Mouse (Mus musculus) adrenal gland, adult 8-10 months (tissue): ENCODE results near the gene Erp29. TPM values are rescaled to one million over a fixed set of nuclear protein-coding genes. Genes with fewer than 3 reads are reported as not detected.

Source experiments
- DNase-seq: peaks from one replicate; pipeline ENCODE4 v3.0.0; 2022
- total RNA-seq, 4 experiments: library from RNA; stranded (reverse); gene quantifications; 2 replicates each; pipeline ENCODE4 v1.2.4; 2022

Gene Erp29
- total RNA-seq, 4 experiments from 2014 or later, result 105 to 121 (median 115) TPM

DNA sequence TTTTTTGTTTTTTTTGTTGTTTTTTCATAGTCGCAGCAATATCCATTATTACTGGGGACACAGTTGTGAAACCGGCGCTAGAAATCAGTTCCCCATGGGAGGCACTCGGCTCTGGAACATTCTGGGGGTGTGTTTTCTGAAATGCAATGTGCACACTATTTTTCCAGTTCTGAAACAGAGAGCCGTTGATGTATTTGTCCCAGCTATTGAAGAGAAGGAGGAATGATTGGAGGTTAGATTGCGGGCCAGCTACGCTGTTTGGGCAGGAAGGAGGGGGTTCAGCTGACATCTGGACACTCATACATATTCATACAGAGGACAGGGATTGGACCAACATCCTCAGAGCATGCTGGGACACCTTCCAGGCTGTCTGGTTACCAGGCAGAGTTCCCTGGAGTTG is 63.2 kb downstream of the Erp29 start:
- no peak for DNase-seq

DNA sequence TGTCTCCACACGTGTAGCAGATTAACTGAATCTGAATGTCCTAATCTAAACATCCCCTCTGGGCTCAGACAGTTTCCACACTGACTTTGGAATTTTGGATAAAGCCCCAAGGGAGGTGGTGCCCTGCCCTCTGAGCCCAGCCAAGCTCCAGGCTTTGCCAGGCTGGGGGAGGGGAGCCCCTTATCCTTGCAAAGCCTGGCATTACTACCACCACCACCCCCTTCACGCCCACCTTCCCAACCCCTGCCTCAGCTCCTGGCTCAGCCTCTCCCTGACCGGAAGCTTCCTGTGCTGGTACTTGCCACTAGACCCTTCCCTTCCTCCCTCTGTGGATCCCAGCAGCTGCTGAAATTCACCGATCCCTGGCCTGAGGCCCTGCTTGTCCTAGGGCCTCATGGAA is 65.2 kb downstream of the Erp29 start:
- no peak for DNase-seq

DNA sequence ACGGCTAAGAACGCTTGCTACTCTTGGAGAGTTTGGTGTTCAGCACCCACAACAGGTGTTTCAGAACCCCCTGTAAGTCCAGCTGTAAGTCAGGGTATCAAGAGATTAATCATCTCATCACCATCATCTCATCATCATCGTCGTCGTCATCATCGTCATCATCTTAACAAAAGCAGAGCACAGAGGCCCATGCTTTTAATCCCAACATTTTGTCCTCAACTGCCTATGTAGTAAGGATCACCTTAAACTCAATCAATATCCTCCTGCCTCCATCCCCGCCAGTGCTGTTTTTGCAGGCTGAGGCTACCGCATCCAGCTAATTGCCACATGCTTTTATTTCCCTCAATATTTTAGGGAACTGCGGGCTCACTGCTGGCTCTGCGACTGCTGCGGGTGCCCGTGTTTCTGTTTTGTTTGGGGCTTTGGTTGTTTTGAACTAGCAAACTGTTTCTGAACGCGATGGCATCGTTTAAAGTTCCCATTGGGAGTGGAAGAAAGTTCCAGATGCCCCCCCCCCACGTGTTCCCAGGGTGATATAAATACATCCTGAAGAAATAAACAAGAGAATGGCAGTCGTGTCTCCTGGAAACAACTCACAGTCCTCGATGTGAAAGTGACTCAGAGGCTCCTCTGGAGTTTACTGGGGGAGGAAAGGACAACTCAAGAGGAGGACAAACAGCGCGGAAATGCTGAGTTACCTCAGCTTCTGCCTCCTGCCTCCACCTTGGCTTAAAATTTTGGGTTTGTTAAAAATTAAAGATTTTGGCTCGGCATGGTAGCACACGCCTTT is 66.0 kb downstream of the Erp29 start:
- no peak for DNase-seq

DNA sequence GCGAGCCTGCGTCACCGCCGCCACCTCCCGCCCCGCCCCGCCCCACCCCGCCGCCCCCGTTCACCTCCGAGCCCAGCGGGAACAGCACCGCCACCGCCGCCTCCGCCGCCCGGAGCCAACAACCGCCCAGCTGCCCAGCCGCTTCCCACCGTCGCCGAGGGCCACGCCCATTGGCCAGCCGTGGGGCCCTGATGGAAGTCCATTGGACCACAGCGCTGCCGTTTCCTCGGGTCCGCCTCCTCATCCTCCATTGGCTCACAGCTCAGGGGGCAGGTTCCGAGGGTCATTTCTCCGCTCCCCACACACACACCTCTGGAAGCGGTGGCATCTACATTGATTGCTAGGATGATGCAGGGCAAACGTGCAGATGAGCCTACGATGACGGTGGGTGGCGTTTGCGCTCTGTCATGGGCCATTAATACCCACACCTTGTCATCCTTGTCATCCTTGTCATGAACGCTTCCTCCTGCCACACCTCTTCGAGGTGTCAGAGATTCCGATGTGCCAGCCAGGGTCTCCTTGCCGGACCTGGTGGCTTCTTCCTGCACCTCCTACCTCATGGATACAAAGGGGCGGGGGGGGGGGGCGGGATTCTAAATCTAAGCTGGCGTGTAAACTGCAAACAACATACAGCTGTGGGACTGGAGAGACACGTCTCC is 66.7 kb downstream of the Erp29 start, which contains the start of gene Trafd1:
Trafd1 (minus strand) TSS at position 172 of the 659 bp plus-strand sequence.
- peak; percentile 95 for DNase-seq

DNA sequence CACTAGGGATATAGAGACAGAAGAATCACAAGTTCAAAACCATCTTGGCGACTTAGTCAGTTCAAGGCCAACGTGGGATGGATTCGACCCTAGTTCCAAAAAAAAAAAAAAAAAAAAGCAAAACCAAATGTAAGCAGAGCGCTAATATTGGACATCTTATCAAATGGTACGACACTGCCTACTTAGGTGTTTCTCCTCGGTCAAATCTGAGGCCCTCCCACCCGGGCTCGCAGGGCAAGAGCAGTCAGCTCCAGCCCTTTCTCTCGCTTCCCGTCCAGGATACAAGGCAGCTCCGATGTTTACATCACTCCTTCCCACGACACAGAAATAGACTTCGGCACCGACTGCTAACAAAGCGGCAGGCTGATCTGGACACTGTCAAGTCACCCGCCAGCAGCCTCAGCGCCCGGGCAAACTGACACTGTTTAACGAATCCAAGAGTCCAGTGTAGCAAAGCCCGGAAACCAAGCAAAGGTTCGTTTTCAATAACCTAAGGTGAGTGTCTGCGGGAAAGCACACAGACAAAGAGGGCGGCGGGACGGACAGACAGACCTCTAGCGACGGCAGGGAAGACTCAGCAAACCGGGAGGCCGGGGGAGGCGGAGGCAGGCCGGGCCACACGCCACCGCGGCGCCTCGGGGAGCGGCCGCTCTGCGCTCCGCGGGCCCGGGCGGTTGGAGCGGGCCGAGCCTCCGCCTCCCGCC is 67.4 kb downstream of the Erp29 start:
- DNase-seq, result no peak

DNA sequence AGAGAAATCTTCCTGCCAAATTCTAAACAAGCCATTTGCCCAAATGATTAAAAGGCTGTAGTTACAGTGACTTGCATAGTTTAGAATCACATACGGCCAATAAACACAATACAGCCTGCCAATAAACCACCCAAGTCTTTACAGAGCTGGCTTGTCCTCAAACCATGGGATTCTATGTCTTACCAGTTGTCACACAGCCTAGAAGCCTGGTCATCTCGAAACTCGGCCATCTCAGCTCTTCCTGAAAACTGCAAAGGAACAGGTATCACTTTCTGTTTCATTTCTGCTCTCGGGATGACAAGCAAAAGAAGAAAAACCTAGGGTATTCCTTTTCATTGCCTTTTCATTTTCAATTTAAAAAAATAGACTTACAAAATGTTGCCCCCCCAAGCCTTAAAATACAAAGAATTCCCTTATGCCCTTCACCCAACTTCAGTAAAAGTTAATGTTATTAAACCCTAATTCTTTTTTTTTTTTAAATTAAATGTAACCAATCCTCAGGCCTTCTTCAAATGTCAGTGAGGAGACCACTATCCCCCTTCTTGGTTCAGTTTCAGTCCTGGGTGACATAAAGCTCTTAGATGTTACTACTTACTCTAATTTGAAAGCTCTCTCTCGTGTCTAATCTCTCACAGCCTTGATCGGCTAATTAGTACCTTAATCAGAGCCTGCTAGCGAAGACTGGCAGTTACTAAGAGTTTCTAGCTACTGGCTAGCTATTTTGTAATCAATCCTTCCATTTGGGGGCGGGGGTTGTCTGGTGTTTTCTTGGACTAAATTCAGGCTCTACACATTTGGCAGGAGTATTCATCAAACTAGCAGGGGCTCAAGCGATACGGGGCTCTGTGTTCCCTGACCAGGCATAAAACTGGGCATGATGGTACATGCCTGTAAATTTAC is 68.2 kb downstream of the Erp29 start:
- no peak for DNase-seq

DNA sequence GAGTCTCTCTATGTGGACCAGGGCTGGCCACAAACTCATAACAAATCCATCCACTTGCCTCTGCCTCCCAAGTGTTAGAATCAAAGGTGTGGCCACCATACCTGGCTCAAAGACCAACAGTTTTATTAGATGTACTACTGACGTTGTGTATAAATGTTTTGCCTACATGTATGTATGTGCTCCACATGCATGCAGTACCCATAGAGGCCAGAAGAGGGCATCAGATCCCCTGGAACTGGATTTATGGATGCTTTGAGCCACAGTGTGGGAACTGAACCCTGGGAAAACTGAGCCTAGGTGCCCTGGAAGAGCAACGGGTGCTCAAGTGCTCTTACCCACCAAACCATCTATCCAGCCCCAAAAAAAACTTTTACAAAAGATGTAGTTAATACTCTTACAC is 71.6 kb downstream of the Erp29 start:
- DNase-seq, result no peak

DNA sequence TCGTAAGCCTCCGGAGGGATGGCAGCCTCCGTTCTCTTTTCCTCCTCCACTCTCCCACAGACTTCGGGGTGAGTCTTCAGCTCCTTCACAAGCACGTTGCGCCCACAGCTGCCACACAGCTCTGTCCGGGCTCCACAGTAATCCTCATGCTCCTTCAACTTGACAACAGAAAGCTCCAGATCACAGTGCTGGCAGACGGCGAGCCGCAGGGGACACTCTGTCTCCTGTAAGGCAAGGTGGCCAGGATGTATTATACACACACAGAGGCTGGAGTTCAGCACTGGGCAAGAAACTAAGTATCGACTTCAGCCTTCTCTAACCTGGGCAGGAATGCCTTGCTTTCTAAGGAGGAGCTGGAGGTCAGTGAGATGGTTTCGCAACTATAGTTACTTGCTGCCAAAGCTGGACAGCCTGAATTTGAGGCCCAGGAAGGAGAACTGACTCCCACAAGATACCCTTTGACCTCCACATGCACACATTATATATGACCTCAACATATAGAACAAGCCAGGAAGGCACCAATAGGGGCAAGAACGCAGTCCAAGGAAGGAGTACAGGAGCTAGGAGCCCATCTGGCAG is 73.5 kb downstream of the Erp29 start:
- no peak for DNase-seq

Other genes starting within 250 kb of the Erp29 start
- 1,000 to 10,000 TPM in 2 of 4 experiments, 100 to 1,000 TPM in 2; 908 to 1,162 (median 1,035) TPM for gene Rpl6, start 248.0 kb downstream of the Erp29 start, total RNA-seq
- 10 to 100 TPM; 22.7 to 39.2 (median 29.1) TPM for gene Hectd4, start 232.3 kb downstream of the Erp29 start, total RNA-seq
- gene Trafd1, start 66.9 kb downstream of the Erp29 start, total RNA-seq, result 10 to 100 TPM; 37.0 to 67.7 (median 52.0) TPM
- 10 to 100 TPM; 33.4 to 40.0 (median 35.9) TPM for gene Naa25, start 54.6 kb downstream of the Erp29 start, total RNA-seq
- 1 to 10 TPM; 3.2 to 7.3 (median 4.5) TPM for gene Tmem116, start 613 bp downstream of the Erp29 start, total RNA-seq
- gene Adam1b, start 50.9 kb upstream of the Erp29 start, total RNA-seq, result under 1 TPM in 2 of 4 experiments, not detected in 2; 0.12 to 0.16 TPM
- gene Adam1a, start 93.0 kb upstream of the Erp29 start, total RNA-seq, result 10 to 100 TPM in 2 of 4 experiments, 1 to 10 TPM in 2; 4.6 to 15.8 (median 9.0) TPM
- gene Gm42878, start 93.0 kb upstream of the Erp29 start, total RNA-seq, result not detected
- gene Mapkapk5, start 93.4 kb upstream of the Erp29 start, total RNA-seq, result 10 to 100 TPM; 59.5 to 85.2 (median 79.4) TPM
- 1,000 to 10,000 TPM in 2 of 4 experiments, 100 to 1,000 TPM in 2; 881 to 2,723 (median 1,517) TPM for gene Aldh2, start 141.3 kb upstream of the Erp29 start, total RNA-seq
- gene Acad12, start 166.4 kb upstream of the Erp29 start, total RNA-seq, result 10 to 100 TPM; 20.1 to 26.0 (median 22.8) TPM
- gene Acad10, start 208.0 kb upstream of the Erp29 start, total RNA-seq, result 10 to 100 TPM; 24.7 to 29.8 (median 28.3) TPM
- 10 to 100 TPM; 50.2 to 66.2 (median 58.5) TPM for gene Brap, start 208.1 kb upstream of the Erp29 start, total RNA-seq